ENCODE assay signal across 14 mouse cellular contexts in genomic region chr3:131266366-131267050, GRCm38 (mm10). TPM values are rescaled to one million over a fixed set of nuclear protein-coding genes. Genes with fewer than 3 reads are reported as not detected.
DNase-seq lines count a peak whose midpoint lies in the region; ATAC-seq lines count a peak whose summit lies in the region.
"Had no signal": no experiment of that assay in that cellular context is flagged by ENCODE, and none has a peak within 500 bp of the region (broad histone marks: within the 10 kb centered on the region; RNA-seq: fewer than 3 reads in every experiment).

No protein-coding gene starts in this region.

- intact Hi-C loops in heart, postnatal 25 days (cut with DNase I), result no loop called here

- no peaks in the 10 kb centered on the region for H3K27me3 ChIP-seq in heart, embryonic 16.5 days (ENCODE audit: control insufficient read depth, insufficient read depth, low read length)

- H3K9me3 ChIP-seq in heart, embryonic 16.5 days (replicated peaks; ENCODE audit: control insufficient read depth, low read length), result no peaks in the 10 kb centered on the region

- peak; percentile 63 for ATAC-seq in heart, embryonic 16.5 days (replicated peaks; ENCODE audit: extremely low read depth, insufficient read depth, low FRiP score)
- ATAC-seq: hindbrain, embryonic 16.5 days had no signal

- H3K4me3 ChIP-seq in heart, embryonic 16.5 days (ENCODE audit: low read length), result no peak overlapping the region

- H3K36me3 ChIP-seq in heart, embryonic 16.5 days (ENCODE audit: control insufficient read depth, insufficient read depth), result peaks cover 17% of the 10 kb centered on the region

- peak overlapping the region; percentile 79 for H3K27ac ChIP-seq in heart, embryonic 16.5 days (ENCODE audit: low read length)
- H3K27ac ChIP-seq: macrophage had no signal

- peak overlapping the region; percentile 27; the same call in 1 of the 2 replicates for H3K4me2 ChIP-seq in heart, embryonic 16.5 days (ENCODE audit: low read depth, low read length)

- H3K9ac ChIP-seq in heart, embryonic 16.5 days (ENCODE audit: low read length), result no peak overlapping the region

- WGBS in heart, embryonic 16.5 days, result 50% methylated on average over 3 of the region's 3 CpGs

- peak; percentile 92 for DNase-seq in heart, adult 11 months
- DNase-seq in heart, postnatal 25 days (ENCODE audit: low spot score), result no peak
- peak; percentile 15 for DNase-seq in gastrocnemius, postnatal 25 days
- peak; percentile 38 for DNase-seq in lung, postnatal 14 days
- no peak for DNase-seq in c-Kit-positive CD71-positive TER-119-positive erythroid progenitor cells, embryonic 14.5 days (ENCODE audit: low spot score)
- DNase-seq in ovary, postnatal 10 days (ENCODE audit: low spot score), result no peak
- DNase-seq in spleen, postnatal 4 days (ENCODE audit: low spot score in 2 of 2), result no peak
- DNase-seq: B cell, adult 2 months; cerebellum, adult 11-12 months; right cerebral cortex, adult 18-20 months; thymus, postnatal 14 days had no signal

- peaks cover 41% of the 10 kb centered on the region for H3K4me1 ChIP-seq in heart, embryonic 16.5 days (ENCODE audit: control insufficient read depth, insufficient read depth, low read length)

RNA-seq across cellular contexts. Expression of gene Hadh, which starts 5.4 kb away (rescaled TPM):
- 100 to 1,000 TPM; 662 to 714 TPM for total RNA-seq in heart, postnatal 25 days (2021)
- total RNA-seq in gastrocnemius, postnatal 25 days (2021), result 100 to 1,000 TPM; 159 to 184 TPM
- polyA plus RNA-seq in heart, embryonic 16.5 days (2015; fragmentation: Nextera tagmentation; extraction: Ambion mirVana), result 193 and 199 TPM in 2 replicates

RNA-seq across cellular contexts. Expression of gene Cyp2u1, which starts 36.5 kb away (rescaled TPM):
- total RNA-seq in heart, postnatal 25 days (2021), result 10 to 100 TPM; 33.7 to 34.8 TPM
- total RNA-seq in gastrocnemius, postnatal 25 days (2021), result 10 to 100 TPM; 10.4 to 12.3 TPM
- polyA plus RNA-seq in heart, embryonic 16.5 days (2015; fragmentation: Nextera tagmentation; extraction: Ambion mirVana), result 14.0 and 15.8 TPM in 2 replicates

Comparison
In these comparisons a context has a peak if more than half of its experiments do, and no peak if none do; other contexts are left out.
1. DNase-seq: peak in heart, adult 11 months (single experiment), gastrocnemius, postnatal 25 days (single experiment) and lung, postnatal 14 days (single experiment); none in heart, postnatal 25 days (single experiment), c-Kit-positive CD71-positive TER-119-positive erythroid progenitor cells, embryonic 14.5 days (single experiment), ovary, postnatal 10 days (single experiment) and spleen, postnatal 4 days (0 of 2).